Mouse (Mus musculus) heart, postnatal 0 days (tissue): ENCODE measurements at regions not wholly inside any gene's neighbourhood (a gene's known extent, or its start where the extent isn't known, plus 50 kb on each side); places are given as distances from the start of the nearest gene placed in this dataset.
A peak's percentile ranks its signal among the peaks of the same experiment; 100 is the strongest.
"Not testable (repeated sequence)": the region's sequence is repeated elsewhere in the genome, so short reads cannot be mapped to it uniquely, and the experiment has no call there.

Experiments
- ATAC-seq: fragments of 200-750 bp; cut with Nextera tagmentation; 2 replicates; pipeline ENCODE4 v1.8.0; 2017; ENCODE audit warnings: low read depth, moderate number of reproducible peaks, moderate library complexity; ENCODE audit not compliant: insufficient read depth
- DNase-seq: peaks from one replicate; pipeline ENCODE4 v3.0.0-alpha.2; 2016; ENCODE audit warnings: low spot score
- H3K27ac ChIP-seq: fragments of 300-500 bp; sonication (generic); 2 replicates; pipeline ENCODE4 v1.5.1; 2014; ENCODE audit warnings: low read depth, mild to moderate bottlenecking
- H3K27me3 ChIP-seq: fragments of 300-500 bp; sonication (generic); 2 replicates; pipeline ENCODE4 v1.6.1; 2014; ENCODE audit warnings: low read length, mixed read lengths; ENCODE audit not compliant: control insufficient read depth, insufficient read depth
- H3K36me3 ChIP-seq: fragments of 300-500 bp; sonication (generic); replicated peaks from 2 replicates; pipeline ENCODE4 v1.6.1; 2014; ENCODE audit warnings: low read length, mixed read lengths; ENCODE audit not compliant: control insufficient read depth, insufficient read depth
- H3K4me1 ChIP-seq: fragments of 300-500 bp; sonication (generic); 2 replicates; pipeline ENCODE4 v1.6.1; 2014; ENCODE audit warnings: antibody characterized with exemption; ENCODE audit not compliant: control insufficient read depth, insufficient read depth
- H3K4me2 ChIP-seq: fragments of 300-500 bp; sonication (generic); 2 replicates; pipeline ENCODE4 v1.6.1; 2014; ENCODE audit warnings: low read depth, mild to moderate bottlenecking, low read length, moderate library complexity
- H3K4me3 ChIP-seq: fragments of 300-500 bp; sonication (generic); 2 replicates; pipeline ENCODE4 v1.5.1; 2014; ENCODE audit warnings: low read depth, low read length
- H3K9ac ChIP-seq: fragments of 300-500 bp; sonication (generic); replicated peaks from 2 replicates; pipeline ENCODE4 v1.6.1; 2014; ENCODE audit warnings: low read depth, low read length, mixed read lengths
- H3K9me3 ChIP-seq: fragments of 300-500 bp; sonication (generic); replicated peaks from 2 replicates; pipeline ENCODE4 v1.6.1; 2016; ENCODE audit warnings: low read length; ENCODE audit not compliant: control insufficient read depth
- CTCF ChIP-seq: IDR thresholded peaks from 2 replicates; pipeline ENCODE4 v1.5.1; 2016; ENCODE audit warnings: antibody characterized with exemption, control low read depth, low read depth
- EP300 ChIP-seq: IDR thresholded peaks from 2 replicates; pipeline ENCODE4 v1.6.1; 2016; ENCODE audit warnings: antibody characterized with exemption, low read depth
- WGBS: fragments of 180-500 bp; shearing (Covaris S2); extraction: QIAGEN DNeasy Blood & Tissue Kit; methylation state at CpG from one replicate; pipeline ENCODE4 v1.1.7; 2014; 5-methylcytosine and 5-hydroxymethylcytosine counted together

GRCm38 (mm10) chr3:7014345-7014973, 394.2 kb upstream of the 1700008P02Rik start:
- H3K27me3 ChIP-seq, result no peaks in the 10 kb centered on the region
- no peak overlapping the region for H3K4me2 ChIP-seq
- TF ChIP-seq CTCF, result no peak
- TF ChIP-seq EP300, result no peak
- DNase-seq, result no peak
- H3K4me3 ChIP-seq, result no peak overlapping the region
- H3K27ac ChIP-seq, result no peak overlapping the region
- H3K9ac ChIP-seq, result no peak overlapping the region
- no peaks in the 10 kb centered on the region for H3K9me3 ChIP-seq
- WGBS, result 52% methylated on average over 7 of the region's 7 CpGs
- H3K4me1 ChIP-seq, result no peaks in the 10 kb centered on the region
- no peak for ATAC-seq
- no peaks in the 10 kb centered on the region for H3K36me3 ChIP-seq

- H3K27ac ChIP-seq, result no peak overlapping the region
- TF ChIP-seq CTCF (no peak), EP300 (no peak)
- no peak for ATAC-seq
- DNase-seq, result no peak
- H3K4me3 ChIP-seq, result no peak overlapping the region
- no peaks in the 10 kb centered on the region for H3K9me3 ChIP-seq
- no peaks in the 10 kb centered on the region for H3K27me3 ChIP-seq
- H3K4me2 ChIP-seq, result no peak overlapping the region
- H3K36me3 ChIP-seq, result no peaks in the 10 kb centered on the region
- H3K4me1 ChIP-seq, result no peaks in the 10 kb centered on the region
- no peak overlapping the region for H3K9ac ChIP-seq
These were observed 393.3 kb upstream of the 1700008P02Rik start for GRCm38 (mm10) chr3:7013516-7013915.

- H3K9me3 ChIP-seq, result no peaks in the 10 kb centered on the region
- no peaks in the 10 kb centered on the region for H3K4me1 ChIP-seq
- DNase-seq (no peak), ATAC-seq (no peak)
- H3K9ac ChIP-seq, result no peak overlapping the region
- H3K27me3 ChIP-seq, result no peaks in the 10 kb centered on the region
- no peaks in the 10 kb centered on the region for H3K36me3 ChIP-seq
- WGBS, result 47% methylated on average over 7 of the region's 7 CpGs
- H3K4me3 ChIP-seq, result no peak overlapping the region
- TF ChIP-seq CTCF, result peak; percentile 28; the same call in 1 of the 2 replicates
- no peak for TF ChIP-seq EP300
- no peak overlapping the region for H3K4me2 ChIP-seq
- no peak overlapping the region for H3K27ac ChIP-seq
These were observed 390.2 kb upstream of the 1700008P02Rik start for GRCm38 (mm10) chr3:7010294-7011087.

GRCm38 (mm10) chr3:7008671-7009217, 388.5 kb upstream of the 1700008P02Rik start:
- TF ChIP-seq CTCF (no peak), EP300 (no peak)
- H3K9me3 ChIP-seq, result no peaks in the 10 kb centered on the region

GRCm38 (mm10) chr3:7007811-7008359, 387.6 kb upstream of the 1700008P02Rik start:
- ATAC-seq (no peak), DNase-seq (no peak)
- H3K27ac ChIP-seq, result no peak overlapping the region
- no peak overlapping the region for H3K4me3 ChIP-seq
- no peaks in the 10 kb centered on the region for H3K9me3 ChIP-seq
- no peaks in the 10 kb centered on the region for H3K4me1 ChIP-seq
- H3K9ac ChIP-seq, result no peak overlapping the region
- WGBS, result 65% methylated on average over 5 of the region's 5 CpGs
- H3K36me3 ChIP-seq, result no peaks in the 10 kb centered on the region
- no peak overlapping the region for H3K4me2 ChIP-seq
- no peaks in the 10 kb centered on the region for H3K27me3 ChIP-seq
- TF ChIP-seq CTCF, result no peak
- no peak for TF ChIP-seq EP300

More at GRCm38 (mm10) chr3:7008671-7009217, 388.5 kb upstream of the 1700008P02Rik start:
- Histone ChIP-seq H3K4me1 (no peaks in the 10 kb centered on the region), H3K27ac (no peak overlapping the region), H3K36me3 (no peaks in the 10 kb centered on the region), H3K4me3 (no peak overlapping the region), H3K9ac (no peak overlapping the region), H3K4me2 (no peak overlapping the region), H3K27me3 (no peaks in the 10 kb centered on the region)
- 75% methylated on average over 7 of the region's 7 CpGs for WGBS
- ATAC-seq (no peak), DNase-seq (no peak)

- WGBS, result 69% methylated on average over 5 of the region's 5 CpGs
- H3K4me1 ChIP-seq, H3K9ac ChIP-seq, H3K4me2 ChIP-seq, H3K4me3 ChIP-seq, H3K27ac ChIP-seq, ATAC-seq, DNase-seq, H3K27me3 ChIP-seq, H3K9me3 ChIP-seq, H3K36me3 ChIP-seq: not testable (repeated sequence)
These were observed 371.5 kb upstream of the 1700008P02Rik start for GRCm38 (mm10) chr3:6991735-6992134.
